ENCODE assay signal across 8 mouse cellular contexts in genomic region chr10:89731341-89731740, GRCm38 (mm10). TPM values are rescaled to one million over a fixed set of nuclear protein-coding genes. Genes with fewer than 3 reads are reported as not detected.
DNase-seq lines count a peak whose midpoint lies in the region; ATAC-seq and TF ChIP-seq lines count a peak whose summit lies in the region.

No protein-coding gene starts in this region.

- WGBS in liver, embryonic 12.5 days (ENCODE audit: insufficient replicate concordance), result 10% methylated on average over 5 of the region's 5 CpGs

- TF ChIP-seq CTCF in testis, adult 2 months (IDR thresholded peaks at IDR 0.05; ENCODE audit: control insufficient read depth, insufficient read depth, insufficient replicate concordance, low read depth, low read length), result no peak

- H3K4me2 ChIP-seq in liver, embryonic 12.5 days, result peak overlapping the region; percentile 81

- peak overlapping the region; percentile 72 for H3K9ac ChIP-seq in liver, embryonic 12.5 days

- DNase-seq in adrenal gland, postnatal 10 days, result peak; percentile 13
- no peak for DNase-seq in adrenal gland, adult 8-10 months
- DNase-seq in testis, postnatal 10 days (ENCODE audit: low spot score), result no peak
- DNase-seq in urinary bladder, postnatal 14 days (ENCODE audit: low spot score), result no peak
- DNase-seq in urinary bladder, postnatal 10 days (ENCODE audit: low spot score), result no peak
- no peak for DNase-seq in natural killer cell, adult 2 months (ENCODE audit: low spot score in 2 of 2)

- peak overlapping the region; percentile 82 for H3K27ac ChIP-seq in testis, adult 2 months (ENCODE audit: control insufficient read depth, insufficient read depth, low read depth, low read length)
- H3K27ac ChIP-seq in liver, embryonic 12.5 days, result no peak overlapping the region

- no peaks in the 10 kb centered on the region for H3K27me3 ChIP-seq in testis, adult 2 months (ENCODE audit: control insufficient read depth, insufficient read depth, low read length)
- H3K27me3 ChIP-seq in liver, embryonic 12.5 days (replicated peaks), result no peaks in the 10 kb centered on the region; the same call in 1 of the 2 replicates

- H3K9me3 ChIP-seq in liver, embryonic 12.5 days (replicated peaks), result no peaks in the 10 kb centered on the region

- peaks cover 3% of the 10 kb centered on the region; the same call in 1 of the 2 replicates for H3K4me1 ChIP-seq in testis, adult 2 months (ENCODE audit: control insufficient read depth, insufficient read depth, low read length)
- peaks cover 25% of the 10 kb centered on the region for H3K4me1 ChIP-seq in liver, embryonic 12.5 days

- ATAC-seq in liver, embryonic 12.5 days, result no peak

- TF ChIP-seq POLR2A in testis, adult 2 months (IDR thresholded peaks at IDR 0.05; ENCODE audit: control insufficient read depth, low read depth, low read length), result no peak

- no peaks in the 10 kb centered on the region; the same call in 1 of the 2 replicates for H3K36me3 ChIP-seq in testis, adult 2 months (ENCODE audit: control insufficient read depth, insufficient read depth, low read length)
- H3K36me3 ChIP-seq in liver, embryonic 12.5 days, result peaks cover 14% of the 10 kb centered on the region

- peak overlapping the region; percentile 94 for H3K4me3 ChIP-seq in testis, adult 2 months (ENCODE audit: control insufficient read depth, low read depth, low read length)
- H3K4me3 ChIP-seq in liver, embryonic 12.5 days, result peak overlapping the region; percentile 79

RNA-seq across cellular contexts. Expression of gene Actr6, which starts 0.8 kb away (rescaled TPM):
- 10 to 100 TPM; 20.6 to 24.5 TPM for total RNA-seq in adrenal gland, postnatal 10 days (2021)
- total RNA-seq in adrenal gland, adult 8-10 months (2022), result 10 to 100 TPM; 22.3 to 29.2 (median 24.6) TPM
- polyA plus RNA-seq in testis, adult 2 months (2012; rRNA removed), result 7.4 and 9.0 TPM in 2 replicates
- polyA plus RNA-seq in liver, embryonic 12.5 days (2016; fragmentation: Nextera tagmentation; extraction: Ambion mirVana), result 19.1 and 21.5 TPM in 2 replicates

RNA-seq across cellular contexts. Expression of gene Uhrf1bp1l, which starts 13.4 kb away (rescaled TPM):
- total RNA-seq in adrenal gland, postnatal 10 days (2021), result 10 to 100 TPM; 47.1 to 52.6 TPM
- 10 to 100 TPM; 83.1 to 95.1 (median 87.1) TPM for total RNA-seq in adrenal gland, adult 8-10 months (2022)
- 43.0 and 43.2 TPM in 2 replicates for polyA plus RNA-seq in testis, adult 2 months (2012; rRNA removed)
- 14.5 and 14.8 TPM in 2 replicates for polyA plus RNA-seq in liver, embryonic 12.5 days (2016; fragmentation: Nextera tagmentation; extraction: Ambion mirVana)

RNA-seq across cellular contexts. Expression of gene Scyl2, which starts 45.3 kb away (rescaled TPM):
- total RNA-seq in adrenal gland, postnatal 10 days (2021), result 10 to 100 TPM; 34.2 to 36.9 TPM
- 10 to 100 TPM; 41.1 to 52.0 (median 48.3) TPM for total RNA-seq in adrenal gland, adult 8-10 months (2022)
- 13.1 and 14.8 TPM in 2 replicates for polyA plus RNA-seq in testis, adult 2 months (2012; rRNA removed)
- polyA plus RNA-seq in liver, embryonic 12.5 days (2016; fragmentation: Nextera tagmentation; extraction: Ambion mirVana), result 6.2 and 7.4 TPM in 2 replicates
